Mouse (Mus musculus): ENCODE measurements around the gene Zfhx3.

Zfhx3 gene

GRCm38 (mm10) chr8:108594361-108595060 lies 652.1 kb downstream of the Zfhx3 start:
- DNase-seq (ENCODE audit: low spot score): peak; percentile 33

GRCm38 (mm10) chr8:108595061-108595419 lies 652.6 kb downstream of the Zfhx3 start:
- peak; percentile 23 for DNase-seq (ENCODE audit: low spot score)

GRCm38 (mm10) chr8:108595721-108596495 lies 653.5 kb downstream of the Zfhx3 start:
- no peak for DNase-seq (ENCODE audit: low spot score)

GRCm38 (mm10) chr8:108599003-108599402 lies 656.6 kb downstream of the Zfhx3 start:
- no peak for DNase-seq (ENCODE audit: low spot score)

GRCm38 (mm10) chr8:108599558-108599957 lies 657.1 kb downstream of the Zfhx3 start:
- no peak for DNase-seq (ENCODE audit: low spot score)

GRCm38 (mm10) chr8:108608678-108609077 lies 666.2 kb downstream of the Zfhx3 start:
- no peak for DNase-seq (ENCODE audit: low spot score)

- DNase-seq (ENCODE audit: low spot score): no peak
These were observed 666.7 kb downstream of the Zfhx3 start for GRCm38 (mm10) chr8:108609114-108609513.

- no peak for DNase-seq (ENCODE audit: low spot score)
These were observed 668.8 kb downstream of the Zfhx3 start for GRCm38 (mm10) chr8:108611141-108611674.

- no peak for DNase-seq (ENCODE audit: low spot score)
These were observed 669.5 kb downstream of the Zfhx3 start for GRCm38 (mm10) chr8:108611792-108612413.

- peak; percentile 25 for DNase-seq (ENCODE audit: low spot score)
These were observed 670.4 kb downstream of the Zfhx3 start for GRCm38 (mm10) chr8:108612815-108613214.

GRCm38 (mm10) chr8:108613280-108613679 lies 670.8 kb downstream of the Zfhx3 start:
- DNase-seq (ENCODE audit: low spot score): no peak

GRCm38 (mm10) chr8:108621296-108621695 lies 678.9 kb downstream of the Zfhx3 start:
- DNase-seq (ENCODE audit: low spot score): peak; percentile 85

GRCm38 (mm10) chr8:108623660-108624059 lies 681.2 kb downstream of the Zfhx3 start:
- no peak for DNase-seq (ENCODE audit: low spot score)

- DNase-seq (ENCODE audit: low spot score): no peak
These were observed 683.2 kb downstream of the Zfhx3 start for GRCm38 (mm10) chr8:108625571-108626120.

- DNase-seq (ENCODE audit: low spot score): no peak
These were observed 688.6 kb downstream of the Zfhx3 start for GRCm38 (mm10) chr8:108631069-108631468.

GRCm38 (mm10) chr8:108634282-108634681 lies 691.8 kb downstream of the Zfhx3 start:
- DNase-seq (ENCODE audit: low spot score): no peak

- DNase-seq (ENCODE audit: low spot score): no peak
These were observed 695.4 kb downstream of the Zfhx3 start for GRCm38 (mm10) chr8:108637887-108638286.

- DNase-seq (ENCODE audit: low spot score): no peak
These were observed 703.2 kb downstream of the Zfhx3 start for GRCm38 (mm10) chr8:108645660-108646059.

- no peak for DNase-seq (ENCODE audit: low spot score)
These were observed 705.1 kb downstream of the Zfhx3 start for GRCm38 (mm10) chr8:108647556-108647955.

GRCm38 (mm10) chr8:108648993-108649392 lies 706.5 kb downstream of the Zfhx3 start:
- DNase-seq (ENCODE audit: low spot score): peak; percentile 12

- DNase-seq (ENCODE audit: low spot score): no peak
These were observed 708.4 kb downstream of the Zfhx3 start for GRCm38 (mm10) chr8:108650837-108651236.

GRCm38 (mm10) chr8:108661486-108662093 lies 719.1 kb downstream of the Zfhx3 start:
- DNase-seq (ENCODE audit: low spot score): peak; percentile 13

Data from embryo, embryonic 10 days (tissue).